Mouse (Mus musculus) kidney, postnatal 10 days (tissue): ENCODE results near the gene Ccp110.
A peak's percentile ranks its signal among the peaks of the same experiment; 100 is the strongest.

Source experiments
- DNase-seq: peaks from one replicate; pipeline ENCODE4 v3.0.0; 2021; ENCODE audit warnings: mixed read lengths

The Ccp110 gene

DNA sequence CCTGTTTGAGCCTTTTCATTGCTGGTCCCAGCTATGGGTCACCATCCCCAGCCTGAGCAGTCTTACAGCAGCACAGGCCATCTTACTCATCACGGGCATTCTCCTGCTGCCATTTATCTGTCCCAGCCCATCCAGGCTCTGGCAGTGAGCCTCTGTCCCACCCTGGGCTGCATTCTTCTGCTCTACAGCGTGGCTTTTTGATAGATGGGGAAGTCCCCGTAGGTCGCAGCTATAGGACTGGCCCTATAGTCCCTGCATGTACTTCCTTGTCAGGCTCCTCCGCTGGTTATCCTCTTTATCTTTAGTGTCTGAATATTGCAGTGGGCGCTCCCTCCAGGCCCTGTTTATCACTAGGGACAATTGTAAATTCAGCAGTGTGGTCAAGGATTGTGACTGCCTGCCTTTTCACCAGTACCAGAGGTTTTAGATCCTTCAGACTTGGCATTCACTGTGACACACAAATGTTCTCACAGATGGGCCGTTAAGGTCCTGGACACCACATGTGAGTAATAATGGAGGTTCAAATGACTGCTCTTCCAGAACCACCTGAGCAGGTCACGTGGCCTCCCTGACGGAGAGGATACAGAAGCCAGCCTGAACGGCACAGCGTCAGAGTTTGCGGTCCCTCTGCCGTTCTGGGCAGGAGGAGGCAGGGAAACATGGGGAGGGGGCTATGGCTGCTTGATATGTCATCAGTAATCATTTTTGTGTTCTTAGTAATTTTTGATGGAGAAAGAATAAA is 16.7 kb downstream of the Ccp110 start:
- no peak for DNase-seq

DNA sequence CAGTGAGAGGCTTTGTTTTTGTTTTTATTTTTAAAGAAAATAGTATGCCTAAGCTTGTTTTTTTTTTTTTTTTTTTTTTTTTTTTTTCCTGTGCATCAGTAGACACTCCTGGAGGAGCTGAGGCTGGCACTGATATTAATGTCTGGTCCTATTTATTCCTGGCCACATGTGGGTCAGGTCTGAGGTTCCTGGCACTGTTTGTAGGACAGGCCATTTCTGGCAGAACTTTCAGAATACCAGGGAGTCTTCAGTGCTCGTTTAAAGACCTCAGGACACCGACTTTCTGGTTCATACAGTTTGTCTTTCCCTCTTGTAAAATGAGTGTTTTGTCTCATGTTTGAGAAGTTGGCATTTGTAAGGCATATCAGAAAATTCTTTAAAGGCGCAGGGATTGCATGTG is 19.4 kb downstream of the Ccp110 start:
- DNase-seq: no peak

DNA sequence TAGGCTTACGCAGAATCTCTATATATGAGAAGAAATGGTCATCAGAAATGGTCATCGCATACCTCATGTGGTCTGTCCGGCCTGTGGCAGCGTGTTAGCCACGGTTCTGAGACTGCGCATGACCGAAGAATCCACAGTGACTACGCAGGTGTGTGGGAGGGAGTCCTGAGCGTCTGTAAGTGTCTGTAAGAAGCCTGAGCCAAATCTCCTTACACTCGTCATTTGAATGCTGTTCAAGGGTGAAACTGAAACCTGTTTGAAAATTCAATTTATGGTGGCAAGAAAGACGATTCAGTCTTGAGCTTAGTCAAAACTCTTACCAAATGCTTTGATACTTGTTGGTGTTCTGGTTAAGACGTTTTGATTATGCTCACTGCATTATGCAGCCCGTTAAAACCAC is 20.9 kb downstream of the Ccp110 start:
- no peak for DNase-seq

- DNase-seq: no peak
These were observed 26.4 kb downstream of the Ccp110 start for GRCm38 (mm10) chr7:118738730-118739129.

- DNase-seq: peak; percentile 86
These were observed 27.7 kb downstream of the Ccp110 start, which contains the start of gene Vps35l for GRCm38 (mm10) chr7:118739975-118740531. TSS of gene Vps35l (plus strand) at chr7:118740226.

DNA sequence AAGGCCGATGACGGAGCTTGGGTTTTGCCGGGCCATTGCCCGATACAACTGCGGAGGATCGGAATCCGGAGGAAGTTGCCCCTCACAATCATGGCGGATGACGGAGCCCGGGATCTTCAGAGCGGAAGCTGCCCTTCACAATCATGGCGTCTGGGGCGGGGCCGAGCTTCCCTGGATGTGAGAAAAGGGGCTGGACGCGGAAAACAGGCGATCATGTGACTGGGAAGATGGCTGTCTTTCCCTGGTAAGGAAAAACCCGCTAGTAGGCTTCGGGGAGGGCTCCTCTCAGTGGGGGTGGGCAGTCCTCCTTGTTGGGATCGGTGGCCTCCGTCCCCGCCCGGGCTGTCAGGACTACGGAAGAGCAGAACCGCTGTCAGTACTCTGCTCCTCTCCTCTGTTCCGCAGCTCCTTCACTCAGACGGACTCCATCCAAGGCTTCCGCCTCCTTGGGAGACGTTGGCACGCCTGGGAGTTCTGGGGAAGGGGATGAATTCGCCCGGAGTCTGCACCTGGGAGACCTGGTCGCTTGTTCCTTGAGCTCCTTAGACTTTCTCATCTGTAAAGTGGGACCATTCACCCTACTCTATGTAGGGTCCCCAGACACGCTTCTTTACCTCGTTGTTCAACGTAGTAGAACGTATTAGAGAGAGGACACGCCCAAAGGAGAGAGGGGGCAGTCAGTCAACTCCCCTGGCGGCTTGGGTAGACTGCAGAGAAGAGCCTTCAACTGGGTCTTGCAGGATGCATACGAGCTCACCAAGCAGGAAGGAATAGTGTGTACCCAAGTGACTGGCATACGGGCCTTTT is 28.4 kb downstream of the Ccp110 start:
- peak; percentile 99 for DNase-seq

DNA sequence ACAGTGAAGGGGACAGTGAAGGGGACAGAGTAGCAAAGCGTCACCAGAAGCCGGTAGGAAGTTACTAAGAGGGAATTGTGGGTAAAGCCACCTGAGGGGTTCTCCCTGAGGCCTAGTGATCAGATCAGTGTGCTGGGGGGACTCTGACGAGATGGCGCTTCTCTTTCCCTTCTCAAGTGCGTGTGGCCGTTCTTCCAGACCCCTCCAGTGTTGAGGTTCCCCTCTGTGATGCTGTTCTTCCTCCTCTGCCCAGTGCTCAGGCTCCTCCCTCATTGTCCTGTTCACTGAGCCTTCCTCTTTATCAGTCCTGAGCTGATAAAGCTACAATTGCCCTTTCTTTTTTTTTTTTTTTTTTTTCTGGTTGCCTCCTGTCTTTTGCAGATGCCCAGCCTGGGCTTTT is 29.9 kb downstream of the Ccp110 start:
- no peak for DNase-seq

GRCm38 (mm10) chr7:118744766-118745165 is 32.4 kb downstream of the Ccp110 start:
- DNase-seq: no peak

DNA sequence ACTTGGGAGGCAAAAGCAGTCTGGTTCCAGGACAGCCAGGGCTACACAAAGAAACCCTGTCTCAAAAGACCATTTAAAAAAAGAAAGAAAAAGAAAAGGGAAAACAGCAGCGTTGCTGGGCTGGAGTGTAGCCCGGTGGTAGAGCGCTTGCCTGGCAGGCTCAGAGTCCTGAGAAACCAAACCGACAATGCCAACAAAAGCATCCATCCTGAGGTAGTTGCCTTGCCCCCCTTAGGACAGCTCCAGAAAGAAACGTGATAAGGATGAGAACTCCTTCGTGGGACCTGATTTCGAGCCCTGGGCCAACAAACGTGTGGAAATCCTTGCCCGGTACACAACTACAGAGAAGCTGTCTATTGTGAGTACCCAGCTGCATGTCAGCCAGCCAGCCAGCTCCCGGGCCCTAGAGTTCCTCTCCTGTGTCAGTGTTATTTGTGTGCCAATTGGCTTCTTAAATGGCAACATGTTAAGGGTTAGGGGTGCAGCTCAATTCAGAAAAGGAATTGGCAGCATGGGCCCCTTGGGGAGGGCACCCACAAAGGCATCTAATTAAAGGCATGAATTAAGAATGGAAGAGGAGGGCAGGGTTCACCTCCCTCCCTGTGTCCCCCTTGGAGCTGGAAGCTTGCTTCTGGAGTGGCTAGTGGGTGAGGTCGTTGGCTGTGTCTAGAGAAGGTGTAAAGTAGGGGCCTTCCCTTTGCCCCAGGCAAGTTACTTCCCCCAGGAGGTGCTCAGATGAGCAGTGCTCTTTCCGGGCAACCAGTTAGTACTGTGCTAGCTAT is 35.7 kb downstream of the Ccp110 start:
- DNase-seq: no peak

DNA sequence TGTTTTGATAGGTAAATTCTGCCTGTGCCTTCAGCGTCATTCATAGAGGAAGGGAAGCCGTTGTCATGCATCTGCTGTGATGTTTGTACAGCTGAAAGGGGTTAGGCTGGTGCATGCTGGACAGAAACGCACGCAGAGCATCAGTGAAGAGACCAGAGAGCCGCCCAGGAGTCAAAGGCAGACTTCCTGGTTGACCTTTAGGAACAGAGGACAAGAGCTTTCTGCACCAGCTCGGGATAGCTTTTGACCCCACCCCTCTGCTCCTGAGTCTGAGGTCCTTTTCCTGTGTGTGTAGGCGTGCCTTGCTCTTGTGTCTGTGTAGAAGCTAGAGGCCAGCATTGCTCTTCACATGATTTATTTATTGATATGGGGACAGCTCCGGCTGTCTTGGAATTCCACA is 37.4 kb downstream of the Ccp110 start:
- no peak for DNase-seq

GRCm38 (mm10) chr7:118751625-118752024 is 39.3 kb downstream of the Ccp110 start:
- no peak for DNase-seq

DNA sequence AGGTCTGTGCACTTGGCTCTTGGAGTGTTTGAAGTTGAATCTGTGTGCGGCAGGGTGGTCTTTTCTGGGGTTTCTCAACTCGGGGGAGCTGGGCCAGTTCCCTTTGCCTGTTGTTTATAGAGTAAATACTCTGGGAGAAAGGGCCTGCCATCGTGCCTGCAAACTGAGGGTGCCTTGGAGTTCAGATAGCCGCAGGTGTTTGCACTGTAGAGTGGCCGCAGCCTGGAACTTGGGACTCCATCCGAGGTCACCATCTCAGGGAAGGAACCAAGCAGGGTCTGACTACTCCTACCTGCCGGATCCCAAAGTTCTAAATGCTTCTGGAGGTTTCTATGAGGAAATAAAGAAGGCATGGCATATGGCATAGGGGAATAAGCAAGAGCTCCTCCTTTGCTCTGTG is 43.4 kb downstream of the Ccp110 start:
- no peak for DNase-seq

DNA sequence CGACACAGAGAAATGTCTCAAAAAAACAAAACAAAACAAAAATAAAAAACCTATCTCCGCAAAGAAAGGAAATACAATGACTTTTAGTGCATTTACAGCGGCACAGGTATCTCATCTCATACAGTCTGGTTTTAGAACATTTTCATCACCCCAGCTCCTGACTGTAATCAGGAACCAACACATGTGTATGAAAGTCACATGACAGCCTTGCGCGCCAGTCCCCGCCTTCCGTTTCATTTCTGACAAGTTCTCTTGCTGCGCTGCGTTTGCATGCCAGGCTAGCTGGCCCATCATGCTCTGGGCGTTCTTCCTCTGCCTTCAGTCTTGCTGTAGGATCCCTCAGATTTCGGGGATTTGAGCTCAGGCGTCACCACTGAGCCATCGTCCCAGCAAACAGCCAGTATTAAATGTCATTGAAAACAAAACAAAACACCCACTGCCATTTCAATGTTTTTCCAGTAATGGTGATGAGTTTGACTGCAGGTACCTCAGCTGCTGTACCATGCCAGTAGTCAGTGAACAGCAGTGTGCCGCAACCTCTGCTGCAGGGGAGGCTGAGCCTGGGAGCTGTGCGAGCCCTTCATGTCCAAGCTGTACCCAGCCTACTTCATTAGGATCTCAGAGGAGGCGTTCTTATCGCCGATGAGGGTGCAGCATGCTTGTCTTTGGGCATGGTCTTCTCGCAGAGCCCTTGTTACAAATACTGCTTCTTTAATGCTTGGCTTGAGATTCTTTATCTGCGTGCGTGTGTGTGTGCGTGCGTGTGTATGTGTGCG is 44.3 kb downstream of the Ccp110 start:
- DNase-seq: no peak

GRCm38 (mm10) chr7:118758369-118758768 is 46.0 kb downstream of the Ccp110 start:
- peak; percentile 30 for DNase-seq

DNA sequence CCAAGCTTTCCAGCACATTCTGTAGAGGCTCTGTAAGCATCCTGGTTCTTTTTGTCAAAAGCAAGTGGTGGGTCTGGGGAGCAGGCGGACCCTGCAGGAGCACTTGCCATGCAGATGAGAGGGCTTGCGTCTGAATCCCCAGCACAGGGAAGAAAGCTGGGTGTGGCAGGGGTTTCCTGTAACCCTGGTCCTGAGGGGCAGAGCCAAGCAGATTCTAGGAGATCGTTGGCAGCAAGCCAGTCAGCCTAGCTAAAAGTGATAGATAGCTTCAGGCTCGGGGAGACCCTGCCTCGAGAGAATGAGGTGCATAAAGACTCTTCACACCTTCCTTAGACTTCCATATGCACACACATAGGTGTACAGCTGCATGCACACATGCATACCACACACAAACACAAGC is 47.0 kb downstream of the Ccp110 start:
- DNase-seq: no peak

DNA sequence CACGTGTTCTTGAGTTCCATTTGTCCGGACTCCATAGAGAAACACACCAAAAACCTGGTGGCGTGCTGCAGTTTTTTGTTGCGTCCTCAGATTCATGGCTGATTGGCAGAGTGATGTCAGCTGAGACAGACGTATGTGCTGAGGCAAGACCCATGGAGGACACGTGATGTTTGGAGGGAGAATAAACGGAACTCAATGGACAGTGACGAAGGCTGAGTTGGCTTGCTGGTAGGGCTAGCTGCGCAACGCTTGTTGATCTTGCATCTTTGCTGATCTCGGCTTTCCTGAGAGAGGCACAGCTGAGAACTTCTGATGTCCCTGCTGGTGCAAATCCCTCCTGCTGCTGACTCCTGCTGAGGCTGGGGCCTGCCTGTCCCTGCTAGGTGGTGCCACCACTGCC is 51.6 kb downstream of the Ccp110 start:
- peak; percentile 17 for DNase-seq

GRCm38 (mm10) chr7:118764725-118765124 is 52.4 kb downstream of the Ccp110 start:
- DNase-seq: peak; percentile 37

DNA sequence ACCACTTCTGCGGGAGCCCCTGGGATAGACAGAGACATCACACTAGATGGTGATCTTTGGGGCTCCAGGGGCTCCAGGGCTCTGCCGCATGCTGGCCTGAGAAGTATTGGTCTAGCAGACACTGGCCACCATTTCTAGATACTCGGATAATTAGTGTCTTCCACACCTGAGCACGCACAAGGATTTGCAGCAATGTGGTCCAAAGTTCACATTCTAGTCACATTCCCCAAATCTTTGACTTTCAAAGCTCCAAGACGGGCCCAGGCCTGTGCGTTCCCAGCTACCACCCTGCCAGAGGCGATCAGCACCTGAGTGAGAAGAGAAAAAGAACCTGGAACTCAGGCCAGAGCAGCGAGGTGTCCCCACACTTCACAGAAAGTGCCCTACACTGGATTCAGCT is 53.3 kb downstream of the Ccp110 start:
- peak; percentile 33 for DNase-seq

- DNase-seq: peak; percentile 81
These were observed 53.9 kb downstream of the Ccp110 start for GRCm38 (mm10) chr7:118766119-118766833.

DNA sequence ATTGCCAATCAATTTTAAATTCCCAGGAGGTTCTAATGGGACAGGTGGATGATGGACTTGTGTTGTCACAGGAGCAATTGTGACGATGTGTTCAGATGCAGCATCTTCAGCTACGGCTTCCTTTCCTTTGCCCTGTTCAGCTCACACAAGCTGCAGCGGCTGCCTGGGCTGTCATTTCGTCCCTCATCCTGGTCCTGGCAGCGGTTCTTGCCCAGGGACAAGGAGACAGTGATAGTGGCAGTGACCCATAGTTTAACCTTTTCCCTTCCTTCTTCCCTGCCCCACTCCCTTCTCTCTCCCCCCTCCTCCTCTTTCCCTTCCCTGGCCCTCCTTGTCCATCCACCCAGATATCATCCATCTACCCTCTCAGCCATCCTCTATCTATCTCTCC is 54.5 kb downstream of the Ccp110 start:
- no peak for DNase-seq

DNA sequence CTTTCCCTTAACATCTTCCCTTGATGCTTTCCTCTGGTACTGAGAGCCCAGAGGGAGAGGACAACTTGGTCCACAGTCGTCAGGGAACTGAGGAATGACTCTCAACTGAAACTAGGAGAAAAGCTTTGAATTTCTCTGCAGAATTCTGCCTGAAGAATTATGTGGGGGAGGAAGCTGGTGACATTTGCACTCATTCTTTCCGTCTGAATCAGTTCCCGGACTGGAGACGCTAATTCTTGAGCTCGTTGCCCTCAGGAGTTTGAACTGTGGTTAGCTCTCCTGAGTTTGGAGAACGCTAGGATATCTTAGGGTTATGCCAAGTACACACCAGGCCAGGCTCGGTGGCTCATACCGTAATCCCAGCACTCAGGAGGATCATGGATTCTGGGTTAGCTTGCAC is 56.9 kb downstream of the Ccp110 start:
- no peak for DNase-seq

DNA sequence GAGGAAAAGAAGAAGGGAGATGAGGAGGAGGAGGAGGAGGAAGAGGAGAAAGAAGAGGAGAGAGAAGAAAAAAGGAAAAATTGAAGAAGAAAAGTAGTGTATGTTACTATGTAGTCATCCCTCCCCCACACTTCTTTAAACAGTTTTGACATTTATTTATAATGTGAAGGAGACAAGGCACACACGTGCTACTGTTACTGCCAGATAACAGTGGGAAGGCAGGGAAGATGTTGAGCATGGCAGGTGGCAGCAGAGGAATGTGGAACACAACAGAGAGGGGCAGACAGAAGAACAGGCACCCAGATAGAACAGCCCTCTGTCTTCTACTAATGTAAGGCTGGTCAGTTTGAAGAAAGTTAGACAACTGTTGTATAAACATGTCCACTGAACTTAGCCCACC is 57.3 kb downstream of the Ccp110 start:
- no peak for DNase-seq
